Mouse (Mus musculus) heart, postnatal 4 days (tissue): ENCODE measurements around the gene Fam166a. TPM values are rescaled to one million over a fixed set of nuclear protein-coding genes. Genes with fewer than 3 reads are reported as not detected.

Source experiments
- DNase-seq: peaks from one replicate; pipeline ENCODE4 v3.0.0; 2021
- total RNA-seq, 2 experiments: library from RNA; stranded (reverse); gene quantifications; 2 replicates each; pipeline ENCODE4 v1.2.3; 2021

The Fam166a gene
- total RNA-seq, 2 experiments from 2014 or later, result not detected

DNA sequence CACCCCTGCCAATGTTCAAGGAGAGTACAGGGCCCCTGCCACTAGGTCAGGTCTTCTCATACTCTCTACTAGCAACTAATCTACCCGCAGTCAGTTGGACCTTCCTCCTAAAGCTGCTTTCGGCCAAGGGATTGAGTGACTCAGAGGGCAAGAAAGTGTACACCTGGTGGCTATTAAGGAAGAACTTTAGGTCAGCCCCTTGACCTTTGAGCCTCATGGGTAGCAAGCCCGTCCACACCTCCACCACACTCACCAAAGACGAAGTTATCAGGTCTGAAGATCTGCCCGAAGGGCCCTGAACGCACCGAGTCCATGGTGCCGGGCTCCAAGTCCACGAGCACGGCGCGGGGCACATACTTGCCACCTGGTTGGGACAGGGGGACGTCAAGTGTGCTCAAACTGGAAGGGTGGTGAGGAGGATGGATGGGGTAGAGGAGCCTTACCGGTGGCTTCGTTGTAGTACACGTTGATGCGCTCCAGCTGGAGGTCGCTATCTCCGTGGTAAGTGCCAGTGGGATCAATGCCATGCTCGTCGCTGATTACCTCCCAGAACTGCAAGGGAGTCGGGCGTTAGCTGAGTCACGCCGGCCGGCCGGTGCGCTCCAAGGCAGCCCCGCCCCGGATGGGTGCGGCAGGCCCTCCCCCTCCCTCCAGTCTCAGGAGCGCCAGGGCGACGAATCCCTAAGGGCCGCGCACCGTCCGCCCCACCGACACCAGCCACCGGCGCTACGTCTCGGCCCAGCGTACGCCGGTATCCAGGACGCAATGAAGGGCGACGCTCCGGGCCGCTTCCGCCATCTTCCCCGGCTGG is 5.3 kb downstream of the Fam166a start:
- DNase-seq, result peak; percentile 88

GRCm38 (mm10) chr2:25224492-25224765 is 5.9 kb downstream of the Fam166a start, which contains the start of gene Tubb4b:
Tubb4b (minus strand) TSS chr2:25224702.
- DNase-seq, result no peak

DNA sequence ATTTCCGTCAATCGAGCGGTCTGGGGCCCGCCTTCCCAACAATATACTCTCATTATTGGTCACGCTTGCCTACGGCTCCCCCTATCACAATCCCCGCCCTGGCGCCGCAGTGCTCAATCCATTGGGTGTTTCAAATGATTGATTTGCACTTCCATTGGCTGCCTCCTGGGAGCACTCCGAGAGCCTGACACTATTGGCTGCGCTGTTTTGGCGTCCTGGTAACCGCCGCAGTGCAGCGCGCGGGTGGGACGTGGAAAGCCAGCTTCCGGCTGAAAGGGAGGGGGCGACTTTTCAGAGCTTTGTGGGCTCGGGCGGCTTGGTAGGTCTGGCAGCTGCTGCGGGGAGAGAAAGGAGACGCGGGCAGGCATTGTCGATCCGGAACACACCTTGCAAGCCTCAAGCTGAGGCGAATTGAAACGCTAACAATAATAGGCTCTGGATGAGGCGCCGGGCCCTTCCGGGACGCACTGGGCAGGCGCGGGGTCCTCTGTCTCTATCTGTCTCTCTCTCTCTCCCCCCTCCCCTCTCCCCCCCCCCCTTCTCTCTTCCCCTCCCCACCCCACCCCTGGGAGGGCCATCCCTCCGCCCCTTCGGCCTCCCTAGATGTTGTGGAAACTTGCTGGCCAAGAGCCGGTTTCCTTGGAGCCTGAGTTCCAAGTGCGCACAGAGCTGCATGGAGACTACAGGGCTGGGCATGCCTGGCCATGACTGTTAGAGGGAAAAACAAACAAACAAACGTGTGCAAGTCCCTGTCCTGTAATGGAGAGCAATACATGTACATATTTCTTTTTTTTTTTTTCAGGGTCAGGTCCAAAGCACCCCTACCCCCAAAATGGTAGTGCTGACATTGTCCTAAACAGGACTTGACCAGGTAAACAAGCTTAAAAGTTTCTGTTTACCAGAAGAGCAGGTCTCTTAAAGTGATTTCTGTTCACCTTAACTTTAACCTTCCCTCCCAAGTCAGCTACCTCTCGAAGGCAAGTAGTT is 6.5 kb downstream of the Fam166a start:
- peak; percentile 98 for DNase-seq

DNA sequence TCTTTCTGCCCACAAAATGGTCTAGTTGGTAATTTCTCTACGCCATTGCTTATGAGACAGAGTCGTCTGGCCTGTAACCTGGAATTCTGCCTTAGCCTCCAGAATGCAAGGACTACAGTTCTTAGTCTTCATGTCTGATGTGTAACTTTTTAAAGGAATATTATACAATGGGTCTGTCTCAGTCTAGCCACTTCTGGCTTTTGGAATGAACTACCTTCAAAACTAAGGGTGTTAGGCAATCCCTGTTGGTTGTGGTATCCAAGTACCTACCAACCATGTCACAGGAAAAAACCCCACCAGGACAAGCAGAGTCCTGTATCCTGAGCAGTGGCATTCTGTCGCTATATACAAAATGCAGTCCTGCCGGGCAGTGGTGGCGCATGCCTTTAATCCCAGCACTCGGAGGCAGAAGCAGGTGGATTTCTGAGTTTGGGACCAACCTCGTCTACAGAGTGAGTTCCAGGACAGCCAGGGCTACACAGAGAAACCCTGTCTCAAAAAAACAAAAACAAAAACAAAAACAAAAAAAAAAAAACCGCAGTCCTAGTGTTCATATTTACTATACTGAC is 7.3 kb downstream of the Fam166a start:
- DNase-seq, result no peak

GRCm38 (mm10) chr2:25226864-25227263 is 8.3 kb downstream of the Fam166a start:
- no peak for DNase-seq

- DNase-seq, result no peak
These were observed 8.9 kb downstream of the Fam166a start for GRCm38 (mm10) chr2:25227406-25227805.

DNA sequence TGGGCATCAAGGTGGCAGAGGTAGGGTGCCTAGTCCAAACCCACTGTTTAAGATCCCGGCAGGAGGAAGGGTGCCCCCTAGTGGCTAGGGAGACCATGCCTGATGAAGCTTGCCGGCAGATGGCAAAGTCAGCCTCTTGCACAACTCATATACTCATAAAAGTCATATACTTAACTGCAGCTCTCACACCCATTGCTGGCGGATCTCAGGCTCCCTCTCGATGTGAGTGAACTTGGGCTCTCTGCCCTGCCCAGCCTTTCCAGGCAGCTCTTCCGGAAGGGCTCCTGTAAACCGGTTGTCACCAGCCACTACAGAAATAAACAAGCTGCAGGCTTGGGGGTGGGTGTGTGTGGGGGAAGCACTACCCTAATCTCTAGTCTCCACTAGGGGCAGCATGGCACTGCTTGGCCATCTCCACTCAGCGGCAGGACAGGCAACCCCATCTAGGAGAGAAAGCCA is 9.9 kb downstream of the Fam166a start:
- DNase-seq, result peak; percentile 89

DNA sequence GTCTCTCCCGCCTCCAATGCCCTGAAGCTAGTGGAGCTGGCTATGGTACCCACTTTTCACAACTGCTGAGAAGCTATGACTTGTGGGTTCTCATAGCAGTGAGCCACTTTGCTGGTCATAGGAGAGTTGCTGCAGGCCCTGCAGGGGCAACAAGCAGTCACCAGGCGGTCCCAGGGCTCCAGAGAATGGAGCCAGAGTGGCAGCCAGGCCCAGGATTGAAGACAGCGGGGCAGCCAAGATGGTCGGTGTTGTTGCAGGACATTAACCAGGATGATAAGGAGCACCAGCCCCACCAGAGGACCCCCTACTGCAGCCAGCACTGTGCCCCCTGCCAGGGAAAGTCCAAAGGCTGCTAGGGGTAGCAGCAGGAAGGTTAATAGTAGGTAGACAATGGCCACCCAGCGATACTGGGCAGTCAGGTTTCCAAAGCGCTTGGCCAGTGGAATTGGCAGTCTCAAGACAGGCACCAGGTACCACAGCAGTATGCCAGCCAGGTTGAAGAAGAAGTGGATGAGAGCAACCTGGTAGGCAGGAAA is 10.5 kb downstream of the Fam166a start:
- no peak for DNase-seq

DNA sequence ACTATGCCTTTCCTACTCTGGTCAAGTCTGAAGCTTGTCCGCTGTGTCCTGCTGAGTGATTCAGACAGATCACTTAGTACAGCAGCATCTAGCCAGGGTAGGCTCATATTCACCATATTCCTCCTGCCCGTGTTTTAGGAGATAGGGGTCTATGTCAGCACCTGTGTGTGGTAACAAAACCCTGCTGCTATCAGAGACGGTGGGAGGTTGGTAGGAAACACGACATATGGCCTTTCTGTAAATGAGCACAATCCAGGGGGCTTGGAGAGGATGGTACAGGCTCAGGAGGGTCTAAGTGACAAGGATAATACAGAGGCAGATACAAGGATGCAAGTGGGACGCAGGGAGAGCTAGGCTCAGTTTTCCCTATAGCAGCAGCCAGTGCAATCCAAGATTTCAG is 11.0 kb downstream of the Fam166a start:
- no peak for DNase-seq

GRCm38 (mm10) chr2:25230581-25230980 is 12.0 kb downstream of the Fam166a start:
- no peak for DNase-seq

GRCm38 (mm10) chr2:25231038-25231437 is 12.5 kb downstream of the Fam166a start:
- no peak for DNase-seq

DNA sequence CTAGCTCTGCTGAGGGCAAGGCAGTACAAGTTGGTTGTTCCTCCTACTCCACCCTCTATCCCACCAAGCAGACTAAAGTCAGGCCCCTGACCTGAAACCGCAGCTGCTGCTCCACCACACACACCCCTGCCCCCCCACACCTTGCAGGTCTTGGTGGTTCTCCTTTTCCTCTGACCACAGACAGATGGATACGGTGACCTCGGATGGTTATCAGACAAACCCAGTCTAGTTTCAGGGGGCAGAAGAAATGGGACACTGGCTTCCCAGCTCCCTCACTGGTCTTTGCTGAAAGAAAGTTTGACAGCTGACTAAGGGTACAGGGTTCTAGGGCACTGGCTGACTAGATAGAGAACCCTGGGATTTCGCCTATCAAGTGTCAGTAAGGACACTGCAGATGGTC is 14.9 kb downstream of the Fam166a start:
- DNase-seq, result no peak

- DNase-seq, result no peak
These were observed 15.5 kb downstream of the Fam166a start, which contains the start of gene Slc34a3 for GRCm38 (mm10) chr2:25234050-25234449. Slc34a3 (minus strand) TSS chr2:25234364.

- no peak for DNase-seq
These were observed 16.1 kb downstream of the Fam166a start for GRCm38 (mm10) chr2:25234551-25235220.

DNA sequence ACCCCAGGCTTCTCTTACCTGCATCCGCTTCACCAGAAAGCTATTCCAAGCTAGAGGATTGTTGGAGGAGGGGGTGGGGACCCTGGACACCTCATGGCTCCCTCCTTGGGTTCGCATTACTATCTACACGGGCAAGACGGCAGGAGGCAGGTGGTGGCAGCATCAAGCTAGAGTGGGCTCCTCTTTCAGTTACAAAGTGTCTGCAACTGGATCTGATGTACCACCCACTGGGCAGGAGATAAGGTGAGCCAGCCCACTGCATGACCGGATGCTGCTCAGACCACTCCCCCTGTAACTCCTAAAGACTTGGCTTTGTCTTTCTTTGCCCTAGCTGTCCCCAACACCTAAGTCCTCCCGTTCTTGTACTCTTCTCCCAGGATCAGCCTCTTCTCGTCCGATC is 18.1 kb downstream of the Fam166a start, which contains the start of gene Rnf224:
Gene Rnf224 (minus strand): TSS at position 174 of the 400 bp plus-strand sequence.
- DNase-seq, result no peak

DNA sequence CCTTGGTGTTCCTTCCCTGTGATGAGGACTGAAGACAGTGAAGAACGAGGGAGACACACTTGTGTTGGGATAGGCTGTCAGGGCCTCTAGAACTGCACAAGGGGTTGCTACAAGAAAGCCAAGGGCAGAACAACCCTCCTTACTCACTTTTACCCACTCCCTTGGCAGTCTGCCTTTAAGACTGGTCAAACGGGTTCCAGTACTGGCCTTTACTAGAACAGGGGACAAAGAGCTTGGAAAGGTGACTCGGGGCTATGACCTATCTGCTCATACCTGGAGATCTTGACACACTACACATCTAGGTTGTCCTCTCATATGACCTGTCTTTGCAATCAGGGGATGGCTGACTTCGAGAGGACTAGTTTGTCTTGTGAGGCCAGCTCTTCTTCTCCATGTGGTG is 19.0 kb downstream of the Fam166a start:
- DNase-seq, result no peak

- DNase-seq, result no peak
These were observed 19.6 kb downstream of the Fam166a start for GRCm38 (mm10) chr2:25238106-25238505.

GRCm38 (mm10) chr2:25239766-25240165 is 21.2 kb downstream of the Fam166a start:
- no peak for DNase-seq

DNA sequence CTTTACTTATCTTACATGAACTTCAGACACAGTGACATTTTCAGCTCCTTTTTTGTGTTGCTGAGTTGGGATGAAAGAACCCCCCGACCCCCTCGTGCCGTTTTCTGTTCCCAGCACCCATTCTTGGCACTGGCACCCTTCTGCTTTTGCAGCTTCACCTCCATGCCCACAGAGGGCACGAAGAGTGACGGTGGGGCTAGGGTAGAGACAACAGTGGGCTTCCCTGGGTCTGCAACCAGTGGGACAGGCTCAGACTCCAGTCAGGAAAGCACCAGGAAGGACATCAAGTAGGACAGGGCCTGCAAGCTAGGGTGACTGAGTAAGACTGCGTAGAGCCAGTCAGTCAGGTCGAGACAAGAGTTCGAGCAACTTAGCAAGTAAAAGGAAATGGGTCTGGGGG is 21.8 kb downstream of the Fam166a start:
- DNase-seq, result no peak

- peak; percentile 59 for DNase-seq
These were observed 22.3 kb downstream of the Fam166a start for GRCm38 (mm10) chr2:25240723-25241437.

DNA sequence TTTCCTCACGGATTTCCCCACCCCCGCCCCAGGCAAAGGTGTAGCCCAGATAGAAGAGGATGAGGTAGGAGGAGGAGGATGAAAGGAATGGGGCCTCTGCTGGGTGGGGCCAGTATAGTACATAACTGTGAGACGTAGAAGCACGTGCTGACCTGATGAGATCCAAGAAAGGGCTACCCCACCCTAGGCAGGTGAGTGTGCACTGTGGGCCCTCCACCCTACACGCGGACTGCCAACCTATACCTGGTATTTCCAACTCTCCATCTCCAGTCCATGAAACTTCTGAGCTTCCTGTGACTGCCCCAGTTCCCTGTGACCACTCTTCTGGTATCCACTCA is 22.9 kb downstream of the Fam166a start:
- no peak for DNase-seq
